In genomic region chr11:98838512-98838911, GRCm38 (mm10) we compare ENCODE assay signal across 12 mouse cellular contexts. TPM values are rescaled to one million over a fixed set of nuclear protein-coding genes. Genes with fewer than 3 reads are reported as not detected.
DNase-seq lines count a peak whose midpoint lies in the region; ATAC-seq lines count a peak whose summit lies in the region.
"Had no signal": no experiment of that assay in that cellular context is flagged by ENCODE, and none has a peak within 500 bp of the region (broad histone marks: within the 10 kb centered on the region; RNA-seq: fewer than 3 reads in every experiment).

No protein-coding gene starts in this region.

- no peak overlapping the region for H3K27ac ChIP-seq in hindbrain, embryonic 13.5 days
- H3K27ac ChIP-seq in hindbrain, embryonic 10.5 days, result no peak overlapping the region

- peaks cover 19% of the 10 kb centered on the region for H3K36me3 ChIP-seq in hindbrain, embryonic 13.5 days
- peaks cover 17% of the 10 kb centered on the region for H3K36me3 ChIP-seq in hindbrain, embryonic 10.5 days

- peaks cover 41% of the 10 kb centered on the region for H3K4me1 ChIP-seq in hindbrain, embryonic 13.5 days (replicated peaks)
- H3K4me1 ChIP-seq in hindbrain, embryonic 10.5 days (replicated peaks), result peaks cover 44% of the 10 kb centered on the region

- no peaks in the 10 kb centered on the region for H3K9me3 ChIP-seq in hindbrain, embryonic 13.5 days
- no peaks in the 10 kb centered on the region for H3K9me3 ChIP-seq in hindbrain, embryonic 10.5 days

- peak overlapping the region; percentile 49; the same call in 1 of the 2 replicates for H3K9ac ChIP-seq in hindbrain, embryonic 13.5 days

- ATAC-seq in hindbrain, embryonic 13.5 days (ENCODE audit: low FRiP score), result no peak
- no peak for ATAC-seq in erythroid progenitor cell, adult 5-6 weeks (replicated peaks; ENCODE audit: low FRiP score, poor library complexity, severe bottlenecking)

- H3K27me3 ChIP-seq in hindbrain, embryonic 13.5 days, result peaks cover 12% of the 10 kb centered on the region
- H3K27me3 ChIP-seq in hindbrain, embryonic 10.5 days (ENCODE audit: insufficient read depth, poor library complexity, severe bottlenecking), result peaks cover 50% of the 10 kb centered on the region

- peak overlapping the region; percentile 92 for H3K4me2 ChIP-seq in hindbrain, embryonic 13.5 days

- no peak for DNase-seq in hindbrain, embryonic 10.5 days (ENCODE audit: low spot score)
- DNase-seq in frontal cortex, postnatal 36 days (ENCODE audit: low spot score in 2 of 2), result peak; percentile 74 to 80
- peak; percentile 39 to 82 for DNase-seq in left cerebral cortex, adult 8-10 months (ENCODE audit: low spot score in 2 of 2)
- peak; percentile 74 to 82 for DNase-seq in right cerebral cortex, postnatal 10 days (ENCODE audit: low spot score in 2 of 2)
- DNase-seq in urinary bladder, postnatal 10 days (ENCODE audit: low spot score), result no peak
- no peak for DNase-seq in c-Kit-positive CD71-positive TER-119-positive erythroid progenitor cells, embryonic 14.5 days (ENCODE audit: low spot score)
- DNase-seq: heart, postnatal 14 days; kidney, postnatal 36 days; lung, postnatal 10 days; thymus, postnatal 4 days had no signal

- H3K4me3 ChIP-seq in hindbrain, embryonic 13.5 days, result 0 out of 2 replicates have a peak overlapping the region, but pooled peaks have one; percentile 2
- H3K4me3 ChIP-seq in hindbrain, embryonic 10.5 days, result no peak overlapping the region

- 66% methylated on average over 9 of the region's 9 CpGs for WGBS in hindbrain, embryonic 13.5 days
- WGBS in hindbrain, embryonic 10.5 days, result 82% methylated on average over 9 of the region's 9 CpGs

RNA-seq across cellular contexts. Expression of gene Rapgefl1, which starts 1.9 kb away (rescaled TPM):
- polyA plus RNA-seq in hindbrain, embryonic 13.5 days (2015; fragmentation: Nextera tagmentation; extraction: Ambion mirVana), result 6.2 and 7.0 TPM in 2 replicates
- polyA plus RNA-seq in hindbrain, embryonic 10.5 days (2016; fragmentation: Nextera tagmentation; extraction: Ambion mirVana), result 1.1 and 2.2 TPM in 2 replicates
- 100 to 1,000 TPM; 130 to 140 (median 139) TPM for total RNA-seq in left cerebral cortex, adult 8-10 months (2022)
- 6.7 TPM in 1 of 2 replicates, not detected in the other for total RNA-seq in erythroid progenitor cell, adult 5-6 weeks (2015; ENCODE audit: low replicate concordance)
- 1.5 TPM in 1 of 2 replicates, not detected in the other for total RNA-seq in erythroid progenitor cell, adult 5-6 weeks (2017; ENCODE audit: low replicate concordance)

RNA-seq across cellular contexts. Expression of gene Wipf2, which starts 24.9 kb away (rescaled TPM):
- polyA plus RNA-seq in hindbrain, embryonic 13.5 days (2015; fragmentation: Nextera tagmentation; extraction: Ambion mirVana), result 5.0 TPM in 2 replicates
- polyA plus RNA-seq in hindbrain, embryonic 10.5 days (2016; fragmentation: Nextera tagmentation; extraction: Ambion mirVana), result 4.6 and 4.7 TPM in 2 replicates
- total RNA-seq in left cerebral cortex, adult 8-10 months (2022), result 10 to 100 TPM; 74.0 to 84.5 (median 81.5) TPM
- 15.1 and 36.0 TPM in 2 replicates for total RNA-seq in erythroid progenitor cell, adult 5-6 weeks (2015; ENCODE audit: low replicate concordance)
- 8.2 and 8.9 TPM in 2 replicates for total RNA-seq in erythroid progenitor cell, adult 5-6 weeks (2017; ENCODE audit: low replicate concordance)

RNA-seq across cellular contexts. Expression of gene Casc3, which starts 33.8 kb away (rescaled TPM):
- 48.7 and 50.2 TPM in 2 replicates for polyA plus RNA-seq in hindbrain, embryonic 13.5 days (2015; fragmentation: Nextera tagmentation; extraction: Ambion mirVana)
- polyA plus RNA-seq in hindbrain, embryonic 10.5 days (2016; fragmentation: Nextera tagmentation; extraction: Ambion mirVana), result 49.5 and 55.9 TPM in 2 replicates
- 10 to 100 TPM; 53.6 to 57.8 (median 54.1) TPM for total RNA-seq in left cerebral cortex, adult 8-10 months (2022)
- 41.8 and 60.4 TPM in 2 replicates for total RNA-seq in erythroid progenitor cell, adult 5-6 weeks (2015; ENCODE audit: low replicate concordance)
- total RNA-seq in erythroid progenitor cell, adult 5-6 weeks (2017; ENCODE audit: low replicate concordance), result 59.2 and 92.7 TPM in 2 replicates

RNA-seq across cellular contexts. Expression of gene Msl1, which starts 43.2 kb away (rescaled TPM):
- polyA plus RNA-seq in hindbrain, embryonic 13.5 days (2015; fragmentation: Nextera tagmentation; extraction: Ambion mirVana), result 31.5 and 33.0 TPM in 2 replicates
- 24.4 and 25.2 TPM in 2 replicates for polyA plus RNA-seq in hindbrain, embryonic 10.5 days (2016; fragmentation: Nextera tagmentation; extraction: Ambion mirVana)
- 100 to 1,000 TPM; 167 to 198 (median 186) TPM for total RNA-seq in left cerebral cortex, adult 8-10 months (2022)
- 43.6 and 44.7 TPM in 2 replicates for total RNA-seq in erythroid progenitor cell, adult 5-6 weeks (2015; ENCODE audit: low replicate concordance)
- total RNA-seq in erythroid progenitor cell, adult 5-6 weeks (2017; ENCODE audit: low replicate concordance), result 29.5 and 35.5 TPM in 2 replicates

Comparison
In these comparisons a context has a peak if more than half of its experiments do, and no peak if none do; other contexts are left out.
1. DNase-seq: peak in frontal cortex, postnatal 36 days (2 of 2), left cerebral cortex, adult 8-10 months (2 of 2) and right cerebral cortex, postnatal 10 days (2 of 2); none in hindbrain, embryonic 10.5 days (single experiment), urinary bladder, postnatal 10 days (single experiment) and c-Kit-positive CD71-positive TER-119-positive erythroid progenitor cells, embryonic 14.5 days (single experiment).
2. RNA of gene Rapgefl1, which starts 1.9 kb away (total RNA-seq): 130 to 140 TPM in left cerebral cortex, adult 8-10 months; 1.5 to 6.7 TPM in erythroid progenitor cell, adult 5-6 weeks; every median in the first group is over 10 times any median in the second.